Mouse (Mus musculus) mesoderm, embryonic 11.5 days (tissue): Measurements from ENCODE around the gene Fam213a.
"Not testable (repeated sequence)": the region's sequence is repeated elsewhere in the genome, so short reads cannot be mapped to it uniquely, and the experiment has no call there.

ENCODE experiments used
- DNase-seq: peaks from one replicate; pipeline ENCODE4 v3.0.0-alpha.2; 2012; ENCODE audit warnings: low read depth, low spot score

Fam213a gene

DNA sequence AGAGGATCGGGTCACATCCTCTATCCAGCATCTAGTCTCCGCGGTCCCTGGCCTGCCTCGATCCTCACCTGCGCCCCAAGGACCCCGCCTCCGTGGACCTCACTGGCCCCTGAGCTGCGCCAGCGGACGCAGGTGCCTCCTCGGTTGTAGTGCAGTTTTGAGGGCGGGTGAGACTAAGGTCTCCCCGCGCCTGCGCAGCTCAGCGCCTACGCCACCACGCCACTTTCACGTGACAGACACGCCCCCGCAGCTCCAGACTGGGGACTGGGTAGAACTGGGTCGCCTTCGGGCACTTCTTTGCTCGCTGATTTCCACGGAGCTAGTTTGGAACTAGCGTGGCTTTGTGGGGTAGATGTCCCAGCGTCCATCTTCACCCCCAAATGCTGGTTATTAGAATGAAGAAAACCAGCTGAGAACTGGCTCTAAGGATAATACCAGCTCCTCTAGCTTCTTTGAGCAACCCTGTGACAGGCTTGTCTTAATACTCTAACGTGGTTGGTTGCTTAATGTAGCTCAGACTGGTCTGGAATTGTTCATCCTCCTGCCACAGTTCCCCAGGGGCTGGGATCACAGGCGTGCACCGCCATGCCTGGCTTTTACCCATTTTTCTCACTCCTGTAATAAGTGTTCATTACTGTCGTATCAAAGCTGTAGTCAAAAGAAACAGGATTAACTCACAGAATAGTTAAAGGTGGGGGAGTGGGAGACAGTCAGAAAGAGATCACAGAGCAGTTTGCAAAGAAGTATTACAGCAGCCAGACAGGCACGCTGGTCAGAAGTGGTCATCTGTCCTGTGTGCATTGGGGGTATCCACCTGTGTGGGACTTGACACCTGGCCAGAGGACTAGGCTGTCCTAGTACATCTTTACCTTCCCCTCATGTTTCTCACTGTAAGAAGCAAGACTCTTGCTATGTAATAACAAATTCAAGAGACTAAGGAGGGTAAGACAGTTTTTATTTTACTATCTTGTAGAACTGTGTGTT is at the start of gene Fam213a:
Gene Fam213a (minus strand): TSS at position 159 of the 984 bp plus-strand sequence.
- peak; percentile 92 for DNase-seq

DNA sequence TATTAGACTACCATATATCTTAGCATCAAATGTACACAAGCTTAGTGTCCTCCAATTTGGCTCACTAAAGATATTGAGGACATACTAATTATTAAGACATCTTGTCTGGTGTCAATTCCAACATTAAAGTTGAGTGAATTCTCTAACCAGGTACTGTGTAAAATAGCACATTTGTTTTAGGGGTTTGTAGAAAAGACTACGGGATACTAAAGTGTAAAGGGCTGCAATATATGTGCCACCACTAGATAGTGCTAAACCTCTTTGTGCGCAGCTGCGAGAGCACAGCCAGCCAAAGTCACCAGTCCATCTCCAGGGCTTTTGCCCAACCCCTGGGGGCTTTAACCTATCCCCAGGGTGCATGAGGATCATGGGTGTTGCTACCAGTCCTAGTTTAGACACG is 39.6 kb upstream of the Fam213a start:
- DNase-seq: not testable (repeated sequence)

DNA sequence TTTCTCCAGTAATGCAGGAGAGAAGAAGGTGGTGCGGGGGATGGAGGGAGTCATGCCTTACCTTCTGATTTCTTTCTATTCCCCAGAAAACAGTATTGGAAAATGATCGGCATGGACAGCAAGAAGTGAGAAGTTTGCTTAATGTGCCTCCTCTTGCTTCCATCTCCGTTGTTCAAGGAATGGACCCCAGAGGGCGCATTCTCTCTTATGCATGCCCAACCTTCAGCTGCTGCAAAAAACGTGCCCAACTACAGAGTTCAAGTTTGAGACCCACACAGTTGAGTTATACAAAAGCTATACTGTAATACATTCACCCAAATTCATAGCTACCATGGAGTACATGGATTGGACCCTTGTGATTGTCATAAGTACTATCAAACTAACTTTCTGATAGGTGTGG is 38.9 kb upstream of the Fam213a start:
- no peak for DNase-seq

DNA sequence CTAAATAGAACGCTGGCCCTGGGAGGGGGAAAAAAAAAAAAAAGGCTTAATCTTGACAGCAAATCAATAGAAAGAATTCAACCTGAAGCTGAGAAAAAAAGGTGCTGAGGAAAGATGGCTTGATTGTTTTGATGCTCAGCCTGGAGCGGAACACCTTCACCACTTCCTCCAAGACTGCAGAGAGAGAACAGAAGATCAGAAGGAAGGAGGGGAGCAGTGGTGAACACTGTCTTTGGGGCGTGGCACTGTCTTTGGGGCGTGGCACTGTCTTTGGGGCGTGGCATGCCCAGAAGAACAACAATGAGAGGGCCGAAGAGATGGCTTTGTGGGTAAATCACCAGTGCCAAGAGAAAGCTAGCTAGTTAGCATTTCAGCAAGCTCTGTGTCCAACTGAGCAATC is 36.9 kb upstream of the Fam213a start:
- DNase-seq: no peak

DNA sequence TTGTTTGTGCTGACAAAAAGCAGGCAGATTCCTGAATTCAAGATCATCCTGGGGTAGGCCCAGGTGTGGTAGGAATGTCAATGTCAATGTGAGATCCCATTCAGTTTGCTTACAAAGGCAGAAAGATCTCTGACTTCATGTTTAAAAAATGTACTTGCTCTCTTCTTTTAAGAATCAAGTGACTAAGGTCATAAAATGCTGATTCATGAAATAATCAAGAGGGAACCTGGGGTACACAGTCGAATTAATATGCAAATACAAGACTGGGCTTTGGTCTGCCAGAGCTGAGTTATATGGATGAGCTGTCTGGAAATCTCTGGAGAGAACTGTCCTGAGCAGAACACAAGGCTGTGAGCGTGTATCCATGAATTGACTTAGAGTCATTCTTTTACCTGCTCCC is 33.8 kb upstream of the Fam213a start:
- DNase-seq: no peak

DNA sequence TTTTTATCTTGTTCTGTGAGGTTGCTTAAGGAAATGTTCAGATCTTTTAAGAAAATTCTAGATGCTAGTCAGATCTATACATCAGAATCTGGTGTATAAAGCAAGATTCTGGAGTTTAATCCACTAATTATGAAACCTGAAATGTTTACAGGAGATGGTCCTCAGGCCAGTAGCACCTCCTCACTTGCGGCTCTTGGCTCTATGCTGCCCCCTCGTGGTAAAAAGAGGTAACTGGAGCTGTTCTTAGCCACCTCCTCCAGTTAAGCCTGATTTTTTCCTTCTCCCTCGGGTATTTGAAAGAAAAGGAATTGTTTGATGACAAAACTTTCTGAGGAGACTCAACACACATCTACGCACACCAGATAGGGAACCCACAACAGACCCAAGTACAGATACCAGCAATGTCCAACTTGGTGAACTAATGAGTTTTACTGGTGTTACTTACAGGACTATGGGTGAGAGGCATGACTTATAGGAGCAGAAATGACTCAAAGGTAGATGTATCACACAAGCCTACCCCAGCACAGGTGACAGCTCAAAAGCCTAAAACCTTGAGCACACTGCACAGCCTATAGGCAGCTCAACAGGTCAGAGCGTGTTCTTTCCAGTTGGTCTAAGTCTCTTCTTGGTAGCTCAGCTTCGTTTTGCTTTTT is 21.7 kb upstream of the Fam213a start:
- DNase-seq: peak; percentile 73

DNA sequence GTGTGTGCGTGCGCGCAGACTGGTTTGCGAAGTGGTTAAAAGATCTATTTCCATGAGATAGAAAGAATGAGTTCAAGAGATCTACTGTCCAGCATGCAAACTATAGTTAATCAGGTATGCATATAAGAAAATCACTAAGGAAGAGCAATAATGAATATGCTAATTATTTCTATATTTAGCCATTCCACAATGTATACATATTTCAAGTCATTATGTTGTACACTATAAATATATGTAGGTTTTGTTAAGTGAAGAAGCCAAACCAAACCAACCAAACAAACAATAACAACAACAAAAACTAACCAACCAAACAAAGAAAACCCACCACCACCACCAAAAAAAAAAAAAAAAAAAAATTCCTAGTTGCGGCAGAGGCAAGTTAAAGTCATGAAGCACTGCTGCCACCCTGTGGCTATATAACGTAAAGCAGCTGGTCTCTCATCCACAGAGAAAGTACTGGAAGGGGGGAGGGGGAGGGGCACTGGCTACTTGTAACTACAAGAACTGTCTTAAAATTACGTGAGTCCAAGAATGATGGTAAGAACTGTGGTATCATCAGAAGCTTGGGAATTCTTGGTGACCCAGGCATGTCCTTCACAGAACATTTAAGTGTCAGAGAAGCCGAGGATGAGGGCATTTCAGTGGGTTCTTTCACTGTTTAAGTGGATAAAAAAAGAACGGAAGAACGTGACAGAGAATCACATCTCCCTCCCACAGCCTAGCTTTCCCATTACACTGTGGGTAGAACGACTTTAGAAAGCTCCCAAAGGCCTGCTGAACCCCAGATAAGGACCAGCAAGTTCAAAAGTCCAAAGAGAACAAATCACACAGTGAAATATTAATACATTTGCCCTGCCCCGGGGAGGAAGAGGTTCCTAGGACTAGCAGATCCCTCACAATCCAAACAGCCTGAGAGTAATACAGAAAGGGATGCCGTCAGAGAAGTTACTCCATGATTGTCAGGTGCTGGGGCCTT is 19.8 kb upstream of the Fam213a start:
- peak; percentile 91 for DNase-seq

DNA sequence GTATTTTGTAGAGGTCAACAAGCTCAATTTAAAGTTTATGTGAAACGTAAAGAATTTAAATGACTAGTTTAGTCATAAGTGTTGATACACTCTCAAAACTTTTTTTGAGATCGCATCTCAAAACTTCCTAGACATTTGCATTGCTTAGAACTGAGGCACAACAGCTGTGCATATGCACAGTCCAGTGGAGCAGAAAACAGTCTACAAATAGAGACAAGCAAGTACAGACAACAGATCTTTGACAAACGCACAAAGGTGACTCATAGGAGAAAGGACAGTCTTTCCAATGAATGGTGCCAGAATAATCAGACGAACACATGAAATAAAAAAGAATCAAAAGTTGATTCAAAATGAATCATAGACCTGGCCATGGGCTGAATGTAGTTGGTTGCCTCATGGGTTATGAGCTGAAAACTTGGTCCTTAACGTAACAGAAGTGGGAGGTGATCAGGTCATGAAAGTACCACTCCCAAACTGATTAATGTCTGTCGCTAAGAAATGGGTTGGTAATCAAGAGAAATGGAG is 17.5 kb upstream of the Fam213a start:
- DNase-seq: no peak

DNA sequence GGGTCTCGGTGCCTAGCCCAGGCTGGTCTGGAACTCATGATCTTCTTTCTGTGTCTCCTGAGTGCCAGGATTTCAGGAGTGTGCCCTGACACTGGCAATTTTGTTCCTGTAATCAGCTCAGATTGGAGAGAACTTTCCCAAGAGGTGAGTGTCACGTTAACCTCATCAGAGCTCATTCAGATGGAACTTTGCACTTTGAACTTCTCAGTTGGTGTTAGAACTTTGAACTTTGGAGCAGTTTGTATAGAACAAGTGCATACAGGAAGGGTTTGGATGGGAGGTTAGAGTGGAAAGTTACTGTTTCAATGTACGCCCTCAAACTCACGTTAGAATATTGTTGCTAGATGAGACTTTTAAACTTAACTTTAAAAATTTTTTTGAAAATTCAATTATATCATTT is 15.7 kb upstream of the Fam213a start:
- no peak for DNase-seq

DNA sequence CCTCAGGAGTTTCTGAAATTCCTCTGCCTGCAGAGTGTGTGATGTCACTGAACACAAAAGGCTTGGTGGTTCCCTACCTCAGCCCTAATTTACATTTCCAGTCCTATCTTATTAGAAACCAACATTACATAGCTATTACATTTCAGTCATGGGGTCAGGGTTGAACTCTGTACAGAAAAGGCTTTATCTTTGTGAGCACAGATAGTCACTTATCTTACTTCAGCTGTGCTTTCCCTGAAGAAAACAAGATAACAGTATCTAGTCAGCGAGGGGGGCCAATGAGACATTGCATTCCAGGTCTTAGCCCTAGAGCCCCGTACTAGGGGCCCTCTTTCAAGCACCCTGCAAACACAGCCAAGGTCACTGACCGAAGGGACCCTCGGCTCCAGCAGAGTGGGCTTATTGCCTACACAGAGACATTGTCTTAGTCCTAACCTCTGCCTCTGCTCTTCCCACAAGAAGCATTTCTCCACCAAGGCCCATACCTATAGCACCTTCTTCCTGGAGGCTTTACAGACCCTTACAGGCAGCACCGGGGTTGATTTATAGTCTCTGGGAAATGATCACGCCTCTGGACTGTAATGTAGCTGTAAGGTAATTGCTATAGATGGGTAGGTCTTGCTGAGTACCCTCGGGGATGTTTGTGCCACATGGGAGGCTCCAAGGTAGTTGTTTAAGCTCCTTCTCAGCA is 12.2 kb upstream of the Fam213a start:
- no peak for DNase-seq

DNA sequence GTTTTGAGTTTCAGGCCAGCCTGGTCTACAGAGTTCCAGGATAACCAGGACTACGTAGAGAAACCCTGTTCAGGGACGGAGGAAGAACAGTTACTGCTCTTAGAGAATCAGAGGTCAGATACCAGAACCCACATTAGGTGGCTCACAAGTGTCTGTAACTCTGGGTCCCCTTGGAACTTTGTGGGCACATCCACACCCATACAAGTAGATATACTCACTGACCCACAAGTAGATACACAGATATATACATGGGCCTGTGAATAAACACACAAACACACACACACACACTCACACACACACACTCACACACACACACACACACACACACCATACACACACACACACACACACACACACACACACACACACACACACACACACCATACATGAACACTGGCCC is 11.5 kb upstream of the Fam213a start:
- DNase-seq: no peak

DNA sequence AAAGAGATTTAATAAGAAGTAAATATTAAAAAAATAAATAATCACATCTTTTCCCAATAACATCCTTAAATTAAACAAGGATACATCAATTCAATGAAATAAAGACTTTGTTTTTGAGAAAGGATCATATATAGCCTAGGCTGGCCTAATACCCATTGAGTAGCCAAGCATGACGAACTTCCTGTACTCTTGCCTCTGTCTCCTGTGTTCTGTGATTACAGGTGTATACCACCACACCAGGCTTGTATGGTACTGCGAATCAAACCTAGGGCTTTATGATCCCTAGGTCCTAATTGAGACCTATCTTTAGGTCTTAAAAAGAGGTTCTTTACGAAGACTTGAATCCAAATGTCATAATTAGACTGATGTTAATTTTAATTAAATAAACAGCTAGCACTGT is 7.7 kb upstream of the Fam213a start:
- no peak for DNase-seq

DNA sequence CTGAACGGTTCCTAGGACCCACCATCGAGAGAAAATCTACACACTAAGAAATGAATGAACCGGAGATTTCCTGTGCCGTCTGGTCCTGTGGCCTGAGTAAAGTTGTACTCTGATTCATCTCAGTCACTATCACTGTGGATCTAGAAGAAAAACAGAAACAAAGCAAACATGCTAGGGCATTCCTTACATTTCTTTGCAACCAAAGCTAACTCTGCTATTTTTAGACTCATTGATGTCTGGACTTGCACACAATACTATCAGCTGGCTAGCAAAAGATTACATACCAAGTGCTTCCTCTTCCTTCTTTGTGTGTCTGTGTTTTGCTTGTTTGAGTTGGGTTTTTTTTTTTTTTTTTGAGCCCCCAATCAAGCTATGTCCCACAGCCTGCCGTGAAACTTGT is 3.9 kb upstream of the Fam213a start:
- DNase-seq: no peak

DNA sequence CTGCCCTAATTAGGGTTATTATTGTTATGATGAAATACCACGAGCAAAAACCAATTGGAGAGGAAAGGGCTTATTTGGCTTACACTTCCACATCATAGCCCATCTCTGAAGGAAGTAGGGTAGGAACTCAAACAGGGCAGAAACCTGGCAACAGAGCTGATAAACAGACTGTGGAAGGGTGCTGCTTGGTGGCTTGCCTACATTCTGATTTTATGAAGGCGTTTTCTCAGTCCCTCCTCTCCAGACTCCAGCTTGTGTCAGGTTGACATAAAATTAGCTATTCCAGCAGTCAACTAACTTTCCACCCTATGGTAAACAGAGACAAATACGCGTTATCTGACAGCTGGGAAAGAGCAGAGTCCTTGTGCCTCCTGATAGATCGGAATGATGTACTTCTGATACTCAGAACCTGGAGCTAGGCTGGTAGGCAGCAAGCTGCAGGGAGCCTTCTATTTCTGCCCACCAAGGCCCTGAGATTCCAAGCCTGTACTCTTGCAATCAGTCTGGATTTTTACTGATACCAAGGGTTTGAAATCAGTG is 1.2 kb upstream of the Fam213a start:
- no peak for DNase-seq

DNA sequence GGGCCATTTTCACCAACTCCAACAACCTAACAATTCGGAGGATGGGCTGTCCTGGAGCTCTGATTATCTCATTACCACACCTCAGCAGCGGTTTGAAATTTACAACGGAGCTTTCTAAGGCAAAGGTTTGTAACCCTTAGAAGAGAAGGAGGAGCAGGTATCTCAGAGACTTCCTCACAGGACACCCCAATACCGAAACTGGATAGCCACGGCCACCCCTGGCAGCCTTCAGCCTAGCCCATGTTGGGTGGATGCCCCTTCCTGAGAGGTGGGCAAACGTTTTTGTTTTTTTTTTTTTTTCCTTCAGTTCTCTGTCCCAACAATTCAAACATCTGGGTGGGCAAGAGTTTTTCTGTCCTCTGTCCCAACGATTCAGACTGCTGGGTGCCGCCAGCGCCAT is 445 bp downstream of the Fam213a start:
- DNase-seq: no peak

DNA sequence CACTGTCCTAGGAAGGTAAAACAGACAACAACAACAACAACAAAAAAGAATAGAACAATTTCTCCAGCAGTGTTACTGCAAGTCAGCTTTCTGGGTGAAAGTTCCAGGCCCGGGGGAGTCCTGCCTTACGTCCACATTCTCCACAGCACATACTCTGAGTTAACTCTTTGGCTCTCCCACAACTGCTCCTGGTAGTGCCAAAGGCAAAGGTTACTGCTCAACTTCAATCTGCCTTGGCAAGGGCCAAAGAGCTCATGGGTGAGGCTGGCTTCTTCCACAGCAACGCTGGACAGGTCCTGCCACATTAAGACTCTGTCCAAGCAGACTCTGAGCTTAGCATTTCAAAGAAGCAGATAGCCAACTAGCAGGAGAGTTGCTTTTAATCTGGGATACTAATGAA is 1.7 kb downstream of the Fam213a start:
- DNase-seq: no peak

DNA sequence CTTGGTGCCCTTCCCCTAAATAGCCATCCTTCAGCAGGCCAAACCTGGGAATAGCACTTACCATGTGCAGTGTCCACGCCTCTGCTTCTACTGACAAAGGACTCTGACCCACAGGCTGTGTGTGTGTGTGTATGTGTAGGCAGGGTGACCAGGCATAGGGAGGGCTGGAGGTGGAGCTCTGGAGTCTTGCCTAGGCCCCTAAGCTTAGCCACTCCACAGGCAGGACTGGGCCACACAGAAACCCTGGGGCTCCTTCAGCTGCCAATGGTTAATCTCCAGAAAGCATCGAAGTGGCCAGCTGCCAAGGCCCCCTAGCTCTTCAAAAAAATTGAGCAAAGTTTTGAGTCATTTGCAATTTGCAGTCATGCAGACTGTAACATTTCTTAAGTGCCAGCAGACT is 5.5 kb downstream of the Fam213a start:
- no peak for DNase-seq

DNA sequence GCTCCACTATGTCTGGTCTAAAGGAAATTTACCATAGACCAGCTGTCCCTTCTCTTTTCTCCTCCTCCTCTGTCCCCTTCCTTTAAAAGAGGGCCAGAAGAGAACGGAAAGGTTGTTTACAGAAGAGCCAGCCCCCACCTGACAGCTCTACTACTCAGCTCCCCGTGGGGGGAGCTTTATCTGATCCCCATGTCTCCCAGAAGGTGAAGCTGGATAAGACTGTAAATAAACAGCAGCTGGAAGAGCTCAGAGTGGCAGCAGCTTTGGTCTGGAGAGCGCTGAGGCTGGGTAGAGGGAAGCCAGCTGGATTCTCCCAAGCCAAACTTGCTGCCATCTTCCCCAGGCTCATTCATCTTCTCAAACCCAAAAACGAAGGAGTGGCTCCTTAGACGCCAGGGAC is 5.9 kb downstream of the Fam213a start:
- DNase-seq: no peak

DNA sequence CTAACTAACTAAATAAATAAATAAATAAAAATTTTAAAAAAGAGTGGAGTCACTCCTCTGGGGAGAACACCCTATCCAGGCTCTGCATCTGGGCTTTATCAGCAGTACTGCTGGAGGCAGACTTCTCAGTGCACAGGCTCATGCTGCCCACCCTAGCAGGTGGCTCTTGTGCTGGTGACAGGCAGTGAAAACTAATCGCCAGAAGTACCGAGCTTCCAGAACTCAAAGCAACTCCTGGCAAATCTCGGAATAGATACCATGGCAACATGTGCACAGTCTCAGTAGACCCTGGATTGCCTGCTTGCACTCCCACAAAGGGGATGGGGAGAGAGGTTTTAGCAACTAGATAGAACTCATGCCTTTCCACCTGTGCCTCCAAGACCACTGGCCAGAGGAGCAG is 6.7 kb downstream of the Fam213a start:
- DNase-seq: no peak

DNA sequence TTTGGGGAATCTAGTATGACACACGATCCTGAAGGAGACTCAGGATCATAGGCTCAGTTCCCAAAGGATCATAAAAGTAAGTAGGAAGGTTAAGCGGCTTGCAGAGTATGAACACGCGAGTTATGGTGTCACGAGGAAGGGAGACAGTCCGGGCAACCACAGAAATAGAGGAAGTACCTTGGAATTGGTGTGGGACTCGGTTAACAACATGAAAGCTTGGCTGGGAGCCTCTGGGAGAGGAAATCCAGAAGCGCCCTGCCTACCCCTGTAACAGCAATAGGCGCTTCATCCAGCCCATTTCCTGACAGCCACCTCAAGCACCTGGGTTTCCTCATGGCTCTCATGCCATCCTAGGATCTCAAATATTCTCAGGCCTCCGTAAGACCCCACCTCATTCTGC is 7.3 kb downstream of the Fam213a start:
- no peak for DNase-seq

DNA sequence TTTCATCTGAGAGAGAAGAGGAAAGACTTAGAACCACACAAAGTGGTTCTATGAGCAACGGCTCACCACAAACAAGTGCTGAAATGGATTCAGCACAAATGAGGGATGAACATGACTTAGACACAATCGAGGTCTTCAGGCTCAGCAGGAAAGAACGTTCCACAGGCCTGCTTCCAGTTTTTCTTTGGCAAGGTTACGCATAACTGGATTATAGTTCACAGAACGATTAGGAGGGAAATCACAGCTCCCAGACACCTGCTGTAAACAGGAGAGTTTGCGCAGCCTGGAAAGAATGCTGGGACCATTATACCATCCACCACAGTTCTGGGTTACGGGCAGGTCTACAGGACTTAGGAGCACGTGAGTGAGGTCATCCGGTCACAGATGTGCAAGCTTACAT is 7.9 kb downstream of the Fam213a start:
- no peak for DNase-seq
